Mouse (Mus musculus) layer of hippocampus, postnatal 36 days (tissue): ENCODE measurements around the gene Zbtb1. TPM values are rescaled to one million over a fixed set of nuclear protein-coding genes. Genes with fewer than 3 reads are reported as not detected.

Experiments
- DNase-seq, 2 experiments: peaks; one replicate each; pipeline ENCODE4 v3.0.0; 2022
- total RNA-seq, 2 experiments: library from RNA; stranded (reverse); gene quantifications; 2 replicates each; pipeline ENCODE4 v1.2.3; 2021

Gene Zbtb1
- total RNA-seq = 1 to 10 TPM; 7.3 to 8.7 TPM

- peak; percentile 82 to 87 for DNase-seq
These were observed at the start of gene Zbtb1 for GRCm38 (mm10) chr12:76369978-76370830. Gene Zbtb1, plus strand, starts transcription at chr12:76370266.

GRCm38 (mm10) chr12:76324679-76325431 is 45.2 kb upstream of the Zbtb1 start, which contains the start of gene Akap5:
Gene Akap5, plus strand, starts transcription at chr12:76324891.
- peak; percentile 63 to 72 for DNase-seq

GRCm38 (mm10) chr12:76326437-76327220 is 43.4 kb upstream of the Zbtb1 start:
- peak; percentile 24 to 29 for DNase-seq

- no peak for DNase-seq
These were observed 41.3 kb upstream of the Zbtb1 start for GRCm38 (mm10) chr12:76328567-76329354.

- no peak for DNase-seq
These were observed 36.4 kb upstream of the Zbtb1 start for GRCm38 (mm10) chr12:76333688-76334087.

- no peak for DNase-seq
These were observed 34.4 kb upstream of the Zbtb1 start for GRCm38 (mm10) chr12:76335641-76336040.

- DNase-seq = no peak
These were observed 33.7 kb upstream of the Zbtb1 start for GRCm38 (mm10) chr12:76336111-76336965.

- peak in 1 of 2 experiments; percentile 58 for DNase-seq
These were observed 29.0 kb upstream of the Zbtb1 start for GRCm38 (mm10) chr12:76341080-76341479.

GRCm38 (mm10) chr12:76345759-76346455 is 24.2 kb upstream of the Zbtb1 start:
- DNase-seq = no peak

GRCm38 (mm10) chr12:76349680-76350220 is 20.3 kb upstream of the Zbtb1 start:
- no peak for DNase-seq

- no peak for DNase-seq
These were observed 9.2 kb upstream of the Zbtb1 start for GRCm38 (mm10) chr12:76360868-76361267.

GRCm38 (mm10) chr12:76361405-76362302 is 8.4 kb upstream of the Zbtb1 start:
- DNase-seq = no peak

GRCm38 (mm10) chr12:76362303-76362676 is 7.8 kb upstream of the Zbtb1 start:
- no peak for DNase-seq

- no peak for DNase-seq
These were observed 3.8 kb upstream of the Zbtb1 start for GRCm38 (mm10) chr12:76366276-76366675.

GRCm38 (mm10) chr12:76367096-76367995 is 2.7 kb upstream of the Zbtb1 start:
- DNase-seq = peak in 1 of 2 experiments; percentile 24

- DNase-seq = no peak
These were observed 1.8 kb upstream of the Zbtb1 start for GRCm38 (mm10) chr12:76368201-76368789.

- DNase-seq = no peak
These were observed 1.3 kb upstream of the Zbtb1 start for GRCm38 (mm10) chr12:76368790-76369205.
